Mouse (Mus musculus) layer of hippocampus, adult 9-10 months (tissue): ENCODE results near the gene Acox2.
A peak's percentile ranks its signal among the peaks of the same experiment; 100 is the strongest.
"Not testable (repeated sequence)": the region's sequence is repeated elsewhere in the genome, so short reads cannot be mapped to it uniquely, and the experiment has no call there.

Experiments used
- DNase-seq: peaks from one replicate; pipeline ENCODE4 v3.0.0; 2022; ENCODE audit warnings: low spot score

Acox2 gene

GRCm38 (mm10) chr14:8259166-8259565, at the start of gene Acox2:
Acox2 (minus strand) TSS chr14:8259353.
- no peak for DNase-seq

- DNase-seq, result no peak
Measured at GRCm38 (mm10) chr14:8308650-8309049, 49.5 kb upstream of the Acox2 start.

GRCm38 (mm10) chr14:8306884-8307283, 47.7 kb upstream of the Acox2 start:
- no peak for DNase-seq

DNA sequence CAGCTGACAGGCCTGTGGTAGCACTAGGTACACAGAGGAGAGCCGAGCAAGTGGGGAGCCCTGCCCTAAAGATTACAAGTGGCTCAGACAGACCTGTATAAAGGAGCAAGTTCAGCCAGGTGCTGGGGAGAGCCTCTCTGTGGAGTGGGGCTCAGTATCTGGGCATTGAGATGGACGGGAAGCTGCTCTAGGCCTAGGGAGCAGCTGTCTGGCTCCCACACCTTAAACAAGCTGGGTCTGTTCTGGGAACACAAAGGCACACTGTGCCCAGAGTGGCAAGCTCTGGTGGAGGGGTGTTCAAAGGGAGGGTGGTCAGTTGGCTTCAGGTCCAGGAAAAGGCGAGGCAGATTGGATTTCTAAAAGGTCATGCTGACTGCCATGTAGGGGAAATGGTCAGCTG, 45.9 kb upstream of the Acox2 start:
- no peak for DNase-seq

DNA sequence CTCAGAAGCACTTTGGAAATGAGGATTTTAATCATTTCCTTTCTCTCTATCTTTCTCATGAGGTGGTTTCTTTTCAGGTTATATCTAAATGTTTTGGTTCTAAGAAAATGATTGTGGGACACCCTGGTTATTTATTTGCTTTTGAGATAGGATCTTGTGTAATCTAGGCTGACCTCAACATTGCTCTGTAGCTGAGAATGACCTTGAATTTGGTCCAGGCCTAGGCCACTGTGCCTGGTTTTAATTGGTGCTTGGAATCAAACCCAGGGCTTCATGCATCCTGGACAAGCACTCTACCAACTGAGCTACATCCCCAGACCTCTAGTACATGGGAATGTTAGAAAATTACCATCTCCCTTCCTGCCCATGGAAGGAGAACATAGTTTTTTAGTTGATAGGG, 44.9 kb upstream of the Acox2 start:
- DNase-seq, result no peak

- DNase-seq, result no peak
Measured at GRCm38 (mm10) chr14:8302687-8303086, 43.5 kb upstream of the Acox2 start.

GRCm38 (mm10) chr14:8300281-8300680, 41.1 kb upstream of the Acox2 start:
- DNase-seq, result peak; percentile 46

- no peak for DNase-seq
Measured at GRCm38 (mm10) chr14:8297889-8298293, 38.7 kb upstream of the Acox2 start.

- no peak for DNase-seq
Measured at GRCm38 (mm10) chr14:8294257-8294656, 35.1 kb upstream of the Acox2 start.

DNA sequence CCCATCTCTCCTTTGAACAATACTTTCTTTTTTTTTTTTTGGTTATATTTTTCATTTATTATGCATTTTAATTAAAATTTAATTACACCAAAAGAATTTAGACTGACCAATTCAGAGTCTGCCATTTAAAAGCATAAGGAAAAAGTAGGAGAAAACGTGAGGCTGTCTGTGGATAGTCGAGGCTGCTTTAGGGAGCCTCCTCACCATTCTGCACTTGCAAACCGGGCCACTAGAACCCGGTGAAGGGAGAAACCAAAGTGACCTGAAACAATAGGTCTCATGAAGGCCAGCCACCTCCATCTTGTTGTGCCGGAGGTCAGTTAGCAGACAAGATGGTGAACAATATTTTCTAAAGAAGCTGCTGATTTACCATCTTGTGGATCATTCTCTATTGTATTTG, 27.4 kb upstream of the Acox2 start:
- peak; percentile 73 for DNase-seq

DNA sequence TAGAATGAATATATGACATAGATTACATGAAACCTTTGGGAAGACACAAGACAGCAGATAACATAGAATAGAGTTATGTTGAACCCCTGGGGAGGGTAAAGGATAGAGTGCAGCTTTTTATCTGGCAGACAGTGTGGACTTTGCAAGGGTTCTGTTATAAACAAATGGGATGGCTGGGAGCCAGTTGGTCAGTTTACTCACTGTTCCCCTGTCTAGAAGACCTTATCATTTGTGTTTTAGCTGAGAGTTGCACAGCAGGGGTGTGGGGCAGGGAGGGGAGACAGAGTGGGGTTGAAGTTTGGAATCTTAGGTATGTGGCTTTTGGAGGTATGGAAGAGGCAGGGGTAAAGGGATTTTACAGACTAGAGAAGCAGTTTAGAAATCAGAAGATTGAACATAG, 24.6 kb upstream of the Acox2 start:
- DNase-seq, result no peak

- not testable (repeated sequence) for DNase-seq
Measured at GRCm38 (mm10) chr14:8271281-8271680, 12.1 kb upstream of the Acox2 start.

DNA sequence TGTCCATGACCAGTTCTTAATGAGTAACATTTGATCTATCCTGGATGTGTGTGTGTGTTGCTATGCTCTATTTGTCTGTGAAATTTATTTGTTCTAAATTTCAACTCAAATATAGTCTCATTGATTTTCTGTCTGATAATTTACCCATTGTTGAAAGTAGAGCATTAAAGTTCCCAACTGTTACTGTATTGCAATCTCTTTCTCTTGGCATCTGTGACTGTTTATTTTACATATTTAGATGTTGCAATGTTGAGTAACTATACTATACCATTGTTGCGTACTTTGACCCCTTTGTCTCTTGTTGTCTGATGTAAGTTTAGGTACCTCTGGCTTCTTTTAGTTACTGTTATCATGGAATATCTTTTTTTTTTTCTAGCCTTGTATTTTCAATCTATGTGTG, 5.2 kb upstream of the Acox2 start:
- DNase-seq, result no peak

- DNase-seq, result no peak
Measured at GRCm38 (mm10) chr14:8262242-8262641, 3.1 kb upstream of the Acox2 start.

- DNase-seq, result no peak
Measured at GRCm38 (mm10) chr14:8260214-8260613, 1.1 kb upstream of the Acox2 start.

- no peak for DNase-seq
Measured at GRCm38 (mm10) chr14:8258752-8259151, 401 bp downstream of the Acox2 start.

DNA sequence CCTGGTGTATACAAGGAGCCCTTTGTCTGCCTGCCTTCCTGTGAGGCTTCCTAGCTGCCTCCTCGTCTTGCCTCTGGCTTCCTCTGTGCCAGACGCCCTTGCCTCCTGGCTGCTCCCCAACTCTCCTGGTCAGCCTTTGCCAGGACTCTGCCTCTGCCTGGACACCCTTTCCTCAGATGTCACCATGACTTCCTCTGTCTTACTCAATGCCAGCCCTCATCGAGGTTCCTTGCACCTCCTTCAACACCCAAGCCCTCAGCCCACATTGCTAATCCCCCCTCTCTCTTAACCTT, 872 bp downstream of the Acox2 start:
- DNase-seq, result no peak

DNA sequence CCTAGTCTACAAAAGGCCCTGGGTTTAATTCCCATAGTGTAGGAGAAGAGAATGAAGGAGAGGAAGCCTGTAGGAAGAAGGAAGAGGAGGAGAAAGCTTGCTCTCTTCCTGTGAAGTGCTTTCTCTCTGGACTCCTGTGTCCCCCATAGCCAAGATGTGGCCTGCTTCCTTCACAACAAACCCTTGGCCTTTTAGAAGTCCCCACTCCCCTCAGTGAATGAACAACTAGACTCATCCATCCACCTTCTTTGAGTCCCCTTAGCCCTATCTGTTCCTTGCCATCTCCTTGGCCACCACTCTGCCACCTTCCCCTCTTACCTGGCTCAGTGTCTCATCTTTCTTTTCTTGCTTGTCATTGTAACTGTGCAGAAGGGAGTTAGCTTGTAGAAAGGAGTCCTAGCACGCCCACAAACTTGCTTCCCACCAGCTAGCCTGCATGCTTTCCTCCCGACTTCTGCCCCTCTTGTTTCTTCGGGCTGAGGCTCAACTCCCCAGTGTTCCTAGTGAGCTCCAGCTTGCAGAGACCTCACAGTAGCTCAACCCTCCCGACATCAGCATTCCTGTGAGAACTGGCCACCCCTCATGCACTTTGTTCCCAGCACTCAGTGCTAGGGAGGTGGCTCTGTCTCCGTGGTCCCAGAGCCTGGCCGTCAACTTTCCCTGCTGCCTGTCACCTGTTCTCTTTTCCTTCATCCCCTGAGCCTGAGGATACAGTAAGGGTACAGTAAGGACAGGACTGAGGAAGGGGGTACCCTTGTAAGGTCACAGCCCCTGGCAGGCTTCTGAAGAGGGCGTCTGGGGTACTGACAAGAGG, 1.4 kb downstream of the Acox2 start:
- DNase-seq, result no peak

- DNase-seq, result no peak
Measured at GRCm38 (mm10) chr14:8256881-8257280, 2.3 kb downstream of the Acox2 start.

DNA sequence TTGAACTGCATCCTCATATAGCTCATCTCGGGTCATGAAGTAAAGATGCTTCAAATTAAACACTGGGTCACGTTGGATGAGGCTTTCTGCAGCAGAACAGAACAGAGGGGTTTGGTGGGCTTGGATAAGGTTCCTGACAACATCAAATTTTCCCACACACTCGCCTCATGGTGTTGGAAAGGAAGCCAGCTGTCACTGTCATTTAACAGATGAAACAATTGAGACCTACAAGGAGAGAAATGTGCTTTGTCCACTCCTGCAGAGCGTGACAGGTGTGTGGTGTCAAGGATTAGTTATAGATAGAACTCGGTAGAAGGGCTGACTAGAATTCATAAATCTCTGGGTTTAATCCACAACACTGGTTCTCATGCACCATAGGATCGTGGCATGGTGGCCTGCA, 3.1 kb downstream of the Acox2 start:
- no peak for DNase-seq

DNA sequence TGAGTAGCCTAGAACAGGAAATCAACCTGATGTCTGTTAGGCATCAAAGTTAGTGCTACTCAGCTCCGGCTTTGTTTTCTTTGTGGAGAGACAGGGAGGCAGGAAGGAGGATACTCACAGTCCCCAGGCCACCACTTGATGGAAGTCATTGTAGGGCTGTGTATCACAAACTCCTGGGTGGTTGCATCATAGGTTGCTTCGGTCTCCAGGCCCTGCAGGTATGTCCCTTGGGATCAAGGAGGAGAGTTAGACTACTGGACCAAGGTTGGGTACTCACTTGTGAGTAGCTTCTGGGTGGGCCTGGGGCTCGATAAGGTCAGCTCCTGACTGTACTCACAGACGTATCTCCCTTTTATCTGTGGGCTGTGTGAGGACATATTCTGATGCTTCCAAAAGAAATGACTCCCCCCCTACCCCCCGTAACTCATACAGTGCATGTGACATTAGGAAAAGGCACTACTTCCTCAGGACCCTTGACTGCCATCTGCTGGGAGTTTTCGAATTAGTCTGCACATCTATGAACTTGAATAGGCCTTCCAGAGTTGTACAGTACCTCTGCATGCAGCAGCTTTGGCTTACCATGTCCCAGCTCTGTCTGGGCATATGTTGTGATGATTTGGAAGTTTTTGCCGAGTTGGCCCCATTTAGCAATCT, 4.0 kb downstream of the Acox2 start:
- peak; percentile 58 for DNase-seq

GRCm38 (mm10) chr14:8251330-8251885, 7.7 kb downstream of the Acox2 start:
- DNase-seq, result no peak

DNA sequence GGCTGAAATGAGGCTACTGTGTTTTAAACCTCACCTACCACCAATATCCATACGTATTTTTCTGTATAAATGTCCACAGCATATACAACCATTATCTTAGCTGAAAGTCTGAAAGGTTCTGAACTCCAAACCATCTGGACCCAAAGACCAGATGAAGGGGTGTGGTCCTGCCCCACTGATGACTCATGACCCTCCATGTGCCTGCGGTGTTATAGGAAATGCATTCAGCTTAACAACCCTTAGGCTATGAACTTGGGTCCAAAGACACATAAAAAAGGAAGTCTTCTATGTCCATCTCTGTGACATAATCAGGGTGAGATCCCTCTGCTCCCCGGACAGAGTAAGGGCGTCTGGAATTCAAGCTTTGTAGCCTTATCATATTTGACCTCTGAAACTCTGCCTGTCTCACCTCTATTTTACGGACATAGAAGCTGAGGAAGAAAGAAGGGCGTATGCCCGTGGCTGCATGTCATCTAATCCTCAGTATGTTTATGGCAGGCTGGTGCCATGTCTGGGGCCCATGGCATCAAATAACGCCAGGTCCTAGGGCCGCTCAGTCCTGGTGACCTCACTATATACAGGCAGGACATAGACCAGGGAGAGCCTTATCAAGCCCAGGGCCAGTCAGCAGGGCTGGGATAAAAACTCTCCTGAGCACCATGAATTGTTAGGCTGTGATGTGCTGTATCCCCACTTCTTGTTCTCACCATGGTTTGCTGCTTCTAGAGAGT, 8.8 kb downstream of the Acox2 start:
- DNase-seq, result no peak
